Mouse (Mus musculus): ENCODE measurements around the gene Pitx3.
"Not testable (repeated sequence)": the region's sequence is repeated elsewhere in the genome, so short reads cannot be mapped to it uniquely, and the experiment has no call there.

The Pitx3 gene

GRCm38 (mm10) chr19:46131694-46132525 lies 16.2 kb downstream of the Pitx3 start, which contains the start of gene Elovl3:
Gene Elovl3 (plus strand): TSS chr19:46131897.
- DNase-seq, result no peak

GRCm38 (mm10) chr19:46131283-46131682 lies 16.8 kb downstream of the Pitx3 start:
- DNase-seq, result no peak

- not testable (repeated sequence) for DNase-seq
Observed at GRCm38 (mm10) chr19:46129737-46130136, 18.4 kb downstream of the Pitx3 start.

- no peak for DNase-seq
Observed at GRCm38 (mm10) chr19:46126301-46126700, 21.8 kb downstream of the Pitx3 start.

GRCm38 (mm10) chr19:46124651-46125050 lies 23.5 kb downstream of the Pitx3 start:
- no peak for DNase-seq

- DNase-seq, result no peak
Observed at GRCm38 (mm10) chr19:46123876-46124275, 24.2 kb downstream of the Pitx3 start.

GRCm38 (mm10) chr19:46120872-46121271 lies 27.3 kb downstream of the Pitx3 start:
- no peak for DNase-seq

- DNase-seq, result no peak
Observed at GRCm38 (mm10) chr19:46119458-46119857, 28.7 kb downstream of the Pitx3 start.

GRCm38 (mm10) chr19:46114617-46115016 lies 33.5 kb downstream of the Pitx3 start:
- no peak for DNase-seq

- DNase-seq, result no peak
Observed at GRCm38 (mm10) chr19:46110781-46111180, 37.3 kb downstream of the Pitx3 start.

- no peak for DNase-seq
Observed at GRCm38 (mm10) chr19:46110214-46110613, 37.9 kb downstream of the Pitx3 start.

- DNase-seq, result no peak
Observed at GRCm38 (mm10) chr19:46104187-46104557, 44.0 kb downstream of the Pitx3 start.

GRCm38 (mm10) chr19:46103437-46104186 lies 44.5 kb downstream of the Pitx3 start:
- no peak for DNase-seq

- DNase-seq, result no peak
Observed at GRCm38 (mm10) chr19:46099561-46099960, 48.6 kb downstream of the Pitx3 start.

GRCm38 (mm10) chr19:46096396-46096795 lies 51.7 kb downstream of the Pitx3 start:
- no peak for DNase-seq

GRCm38 (mm10) chr19:46095291-46095690 lies 52.8 kb downstream of the Pitx3 start:
- DNase-seq, result no peak

- no peak for DNase-seq
Observed at GRCm38 (mm10) chr19:46094144-46094543, 54.0 kb downstream of the Pitx3 start.

- DNase-seq, result no peak
Observed at GRCm38 (mm10) chr19:46091641-46092040, 56.5 kb downstream of the Pitx3 start.

GRCm38 (mm10) chr19:46087871-46088270 lies 60.3 kb downstream of the Pitx3 start:
- no peak for DNase-seq

GRCm38 (mm10) chr19:46086337-46086736 lies 61.8 kb downstream of the Pitx3 start:
- DNase-seq, result peak; percentile 30

All from right cerebral cortex, postnatal 25 days (tissue).